Mouse (Mus musculus) C2C12 (cell line): ENCODE measurements around the gene Vsir.

Source experiments
- CTCF ChIP-seq: IDR thresholded peaks from one replicate; pipeline ENCODE4 v1.5.1; 2011; ENCODE audit not compliant: control insufficient read depth, insufficient read depth, insufficient read length
- FOSL1 ChIP-seq: IDR thresholded peaks from one replicate; pipeline ENCODE4 v1.8.0; 2011; ENCODE audit warnings: mild to moderate bottlenecking, low read length; ENCODE audit not compliant: poor library complexity, insufficient read depth, severe bottlenecking
- MAX ChIP-seq: IDR thresholded peaks from one replicate; pipeline ENCODE4 v1.6.1; 2011; ENCODE audit warnings: mild to moderate bottlenecking, control low read depth
- MYOD1 ChIP-seq: IDR thresholded peaks from one replicate; pipeline ENCODE4 v1.6.1; 2011; ENCODE audit warnings: low read depth; ENCODE audit not compliant: control insufficient read depth, insufficient read length

DNA sequence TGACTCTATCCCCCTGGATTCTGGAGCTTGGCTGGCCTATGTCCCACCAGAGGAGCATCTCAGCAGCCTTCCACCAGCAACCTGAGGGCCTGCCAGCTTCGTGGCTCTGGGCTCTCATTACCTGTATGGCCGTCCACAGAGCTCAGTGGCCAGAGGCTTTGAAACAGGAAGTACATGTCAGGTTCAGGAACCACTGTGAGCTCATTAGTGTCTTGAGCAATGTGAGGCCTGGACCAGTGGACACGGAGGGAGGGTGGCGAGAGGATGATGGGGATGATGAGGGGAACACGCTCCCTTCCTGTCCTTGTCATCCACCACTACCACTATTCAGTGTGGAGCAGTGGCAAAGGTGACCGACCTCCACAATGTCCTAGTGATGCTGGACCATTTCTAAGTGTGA lies 22.8 kb downstream of the Vsir start:
- TF ChIP-seq CTCF (no peak), MYOD1 (no peak), MAX (no peak), FOSL1 (no peak)
